ENCODE assay signal across 21 mouse cellular contexts in the genomic region with DNA sequence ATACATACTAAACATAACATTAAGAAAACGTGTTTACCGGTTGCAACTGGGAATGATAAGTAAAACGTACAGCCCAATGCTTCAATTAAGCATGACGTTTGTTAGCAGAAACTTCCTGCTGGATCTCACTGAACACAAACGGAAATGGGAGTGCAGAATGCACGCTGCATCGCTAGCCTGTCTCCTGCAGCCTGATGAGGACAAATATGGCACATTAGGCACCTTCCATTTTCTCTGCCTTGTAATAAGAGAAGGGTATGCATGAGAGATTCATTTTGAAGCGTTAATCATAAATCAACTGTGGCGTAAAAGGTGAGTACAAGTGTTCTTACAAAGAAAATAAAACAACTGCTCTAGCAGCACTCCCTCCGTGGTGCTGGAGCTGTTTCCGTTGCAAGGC.
DNase-seq lines count a peak whose midpoint lies in the region; ATAC-seq and TF ChIP-seq lines count a peak whose summit lies in the region.
"Had no signal": no experiment of that assay in that cellular context is flagged by ENCODE, and none has a peak within 500 bp of the region (broad histone marks: within the 10 kb centered on the region; RNA-seq: fewer than 3 reads in every experiment).

No protein-coding gene starts in this region.

- no peak for TF ChIP-seq EP300 in heart, postnatal 0 days (IDR thresholded peaks at IDR 0.05; ENCODE audit: low read depth)

- H3K9me3 ChIP-seq in heart, postnatal 0 days (replicated peaks; ENCODE audit: control insufficient read depth, low read length), result no peaks in the 10 kb centered on the region
- no peaks in the 10 kb centered on the region for H3K9me3 ChIP-seq in midbrain, embryonic 15.5 days
- H3K9me3 ChIP-seq in midbrain, embryonic 13.5 days, result no peaks in the 10 kb centered on the region
- H3K9me3 ChIP-seq in hindbrain, embryonic 13.5 days, result no peaks in the 10 kb centered on the region
- H3K9me3 ChIP-seq in neural tube, embryonic 14.5 days (ENCODE audit: control insufficient read depth, low read length), result no peaks in the 10 kb centered on the region
- H3K9me3 ChIP-seq: embryonic facial prominence, embryonic 15.5 days; heart, embryonic 13.5 days had no signal

- no peak for DNase-seq in heart, postnatal 0 days (ENCODE audit: low spot score)
- DNase-seq in heart, adult 8-10 months (ENCODE audit: low spot score), result no peak
- DNase-seq: adrenal gland, postnatal 25 days; cerebellum, adult 9-11 months; gastrocnemius, postnatal 10 days; heart, adult 11 months; heart, postnatal 36 days; kidney, postnatal 14 days; lung, postnatal 4 days; right cerebral cortex, postnatal 14 days; thymus, adult 2 months had no signal

- no peak for ATAC-seq in heart, postnatal 0 days (ENCODE audit: insufficient read depth, low read depth)
- no peak for ATAC-seq in midbrain, embryonic 15.5 days (replicated peaks)
- ATAC-seq in midbrain, embryonic 13.5 days, result no peak
- ATAC-seq in hindbrain, embryonic 13.5 days (ENCODE audit: low FRiP score), result peak; percentile 41; the same call in 1 of the 2 replicates
- ATAC-seq in neural tube, embryonic 14.5 days (ENCODE audit: low read depth), result no peak
- no peak for ATAC-seq in megakaryocyte, adult 5-6 weeks (ENCODE audit: poor library complexity, severe bottlenecking)
- ATAC-seq: CD4-positive, CD25-positive, alpha-beta regulatory T cell, adult 4 months; forebrain, embryonic 16.5 days had no signal

- H3K27ac ChIP-seq in heart, postnatal 0 days (ENCODE audit: low read depth), result no peak overlapping the region
- 0 out of 2 replicates have a peak overlapping the region, but pooled peaks have one; percentile 2 for H3K27ac ChIP-seq in midbrain, embryonic 15.5 days
- H3K27ac ChIP-seq in midbrain, embryonic 13.5 days, result no peak overlapping the region
- H3K27ac ChIP-seq in hindbrain, embryonic 13.5 days, result peak overlapping the region; percentile 59
- no peak overlapping the region for H3K27ac ChIP-seq in neural tube, embryonic 14.5 days (ENCODE audit: low read depth, low read length)
- H3K27ac ChIP-seq: embryonic facial prominence, embryonic 15.5 days; heart, embryonic 13.5 days; stomach, postnatal 0 days had no signal

- H3K9ac ChIP-seq in heart, postnatal 0 days (replicated peaks; ENCODE audit: low read depth, low read length), result no peak overlapping the region
- H3K9ac ChIP-seq in midbrain, embryonic 15.5 days, result no peak overlapping the region
- H3K9ac ChIP-seq in midbrain, embryonic 13.5 days (replicated peaks), result no peak overlapping the region
- H3K9ac ChIP-seq in hindbrain, embryonic 13.5 days, result no peak overlapping the region
- H3K9ac ChIP-seq in neural tube, embryonic 14.5 days (replicated peaks; ENCODE audit: low read depth, low read length), result no peak overlapping the region
- H3K9ac ChIP-seq: embryonic facial prominence, embryonic 15.5 days; heart, embryonic 13.5 days had no signal

- no peaks in the 10 kb centered on the region for H3K36me3 ChIP-seq in heart, postnatal 0 days (replicated peaks; ENCODE audit: control insufficient read depth, insufficient read depth, low read length)
- H3K36me3 ChIP-seq in midbrain, embryonic 15.5 days (replicated peaks), result no peaks in the 10 kb centered on the region
- H3K36me3 ChIP-seq in midbrain, embryonic 13.5 days, result no peaks in the 10 kb centered on the region
- H3K36me3 ChIP-seq in hindbrain, embryonic 13.5 days, result no peaks in the 10 kb centered on the region
- no peaks in the 10 kb centered on the region for H3K36me3 ChIP-seq in neural tube, embryonic 14.5 days (ENCODE audit: control insufficient read depth, insufficient read depth, low read length)
- H3K36me3 ChIP-seq: embryonic facial prominence, embryonic 15.5 days; heart, embryonic 13.5 days had no signal

- no peak overlapping the region for H3K4me3 ChIP-seq in heart, postnatal 0 days (ENCODE audit: low read depth, low read length)
- no peak overlapping the region for H3K4me3 ChIP-seq in midbrain, embryonic 15.5 days
- H3K4me3 ChIP-seq in midbrain, embryonic 13.5 days (replicated peaks), result no peak overlapping the region
- H3K4me3 ChIP-seq in hindbrain, embryonic 13.5 days, result no peak overlapping the region
- no peak overlapping the region for H3K4me3 ChIP-seq in neural tube, embryonic 14.5 days (ENCODE audit: low read depth, low read length)
- H3K4me3 ChIP-seq: embryonic facial prominence, embryonic 15.5 days; heart, embryonic 13.5 days had no signal

- H3K4me1 ChIP-seq in heart, postnatal 0 days (ENCODE audit: control insufficient read depth, insufficient read depth), result no peaks in the 10 kb centered on the region
- peaks cover 5% of the 10 kb centered on the region; the same call in 1 of the 2 replicates for H3K4me1 ChIP-seq in midbrain, embryonic 15.5 days
- peaks cover 19% of the 10 kb centered on the region for H3K4me1 ChIP-seq in midbrain, embryonic 13.5 days (replicated peaks)
- H3K4me1 ChIP-seq in hindbrain, embryonic 13.5 days (replicated peaks), result peaks cover 14% of the 10 kb centered on the region
- peaks cover 7% of the 10 kb centered on the region; the same call in 1 of the 2 replicates for H3K4me1 ChIP-seq in neural tube, embryonic 14.5 days (ENCODE audit: control insufficient read depth, insufficient read depth, low read length)
- H3K4me1 ChIP-seq: embryonic facial prominence, embryonic 15.5 days had no signal

- 68% methylated on average over 11 of the region's 11 CpGs for WGBS in heart, postnatal 0 days
- WGBS in midbrain, embryonic 15.5 days, result 44% methylated on average over 11 of the region's 11 CpGs
- 49% methylated on average over 11 of the region's 11 CpGs for WGBS in midbrain, embryonic 13.5 days
- 40% methylated on average over 11 of the region's 11 CpGs for WGBS in hindbrain, embryonic 13.5 days
- WGBS in neural tube, embryonic 14.5 days, result 35% methylated on average over 11 of the region's 11 CpGs

- TF ChIP-seq CTCF in heart, postnatal 0 days (IDR thresholded peaks at IDR 0.05; ENCODE audit: low read depth), result no peak

- no peaks in the 10 kb centered on the region for H3K27me3 ChIP-seq in heart, postnatal 0 days (ENCODE audit: control insufficient read depth, insufficient read depth, low read length)
- H3K27me3 ChIP-seq in midbrain, embryonic 15.5 days (replicated peaks), result no peaks in the 10 kb centered on the region
- peaks cover 11% of the 10 kb centered on the region for H3K27me3 ChIP-seq in midbrain, embryonic 13.5 days
- 0 out of 2 replicates have a peak, but pooled peaks cover 5% of the 10 kb centered on the region for H3K27me3 ChIP-seq in hindbrain, embryonic 13.5 days
- no peaks in the 10 kb centered on the region for H3K27me3 ChIP-seq in neural tube, embryonic 14.5 days (ENCODE audit: control insufficient read depth, insufficient read depth, low read length)
- H3K27me3 ChIP-seq: embryonic facial prominence, embryonic 15.5 days; heart, embryonic 13.5 days had no signal

- H3K4me2 ChIP-seq in heart, postnatal 0 days (ENCODE audit: low read depth, low read length), result peak overlapping the region; percentile 21; the same call in 1 of the 2 replicates
- H3K4me2 ChIP-seq in midbrain, embryonic 15.5 days, result no peak overlapping the region
- no peak overlapping the region for H3K4me2 ChIP-seq in midbrain, embryonic 13.5 days (replicated peaks)
- peak overlapping the region; percentile 27; the same call in 1 of the 2 replicates for H3K4me2 ChIP-seq in hindbrain, embryonic 13.5 days
- H3K4me2 ChIP-seq in neural tube, embryonic 14.5 days (ENCODE audit: low read depth, low read length), result peak overlapping the region; percentile 25; the same call in 1 of the 2 replicates
- H3K4me2 ChIP-seq: embryonic facial prominence, embryonic 15.5 days; heart, embryonic 13.5 days had no signal

Comparison
In these comparisons a context has a peak if more than half of its experiments do, and no peak if none do; other contexts are left out.
1. H3K27ac ChIP-seq: peak in midbrain, embryonic 15.5 days (single experiment) and hindbrain, embryonic 13.5 days (single experiment); none in heart, postnatal 0 days (single experiment), midbrain, embryonic 13.5 days (single experiment) and neural tube, embryonic 14.5 days (single experiment).
2. H3K4me2 ChIP-seq: peak in heart, postnatal 0 days (single experiment), hindbrain, embryonic 13.5 days (single experiment) and neural tube, embryonic 14.5 days (single experiment); none in midbrain, embryonic 15.5 days (single experiment) and midbrain, embryonic 13.5 days (single experiment).